Mouse (Mus musculus) kidney, postnatal 4 days (tissue): ENCODE measurements around the gene St7.

Experiments
- DNase-seq, 2 experiments: peaks; one replicate each; pipeline ENCODE4 v3.0.0; 2021; ENCODE audit warnings: mixed read lengths in 2 of 2

Gene St7

GRCm38 (mm10) chr6:17720022-17720421 is 27.3 kb downstream of the St7 start:
- peak in 1 of 2 experiments; percentile 18 for DNase-seq

GRCm38 (mm10) chr6:17721706-17722105 is 29.0 kb downstream of the St7 start:
- no peak for DNase-seq

GRCm38 (mm10) chr6:17725841-17726460 is 33.2 kb downstream of the St7 start:
- peak; percentile 65 to 72 for DNase-seq

GRCm38 (mm10) chr6:17727241-17727640 is 34.5 kb downstream of the St7 start:
- no peak for DNase-seq

- no peak for DNase-seq
Observed at GRCm38 (mm10) chr6:17727891-17728790, 35.4 kb downstream of the St7 start.

GRCm38 (mm10) chr6:17730122-17730521 is 37.4 kb downstream of the St7 start:
- no peak for DNase-seq

- DNase-seq, result no peak
Observed at GRCm38 (mm10) chr6:17731694-17732093, 39.0 kb downstream of the St7 start.

- no peak for DNase-seq
Observed at GRCm38 (mm10) chr6:17733951-17734411, 41.2 kb downstream of the St7 start.

- no peak for DNase-seq
Observed at GRCm38 (mm10) chr6:17737262-17737948, 44.7 kb downstream of the St7 start.

GRCm38 (mm10) chr6:17740128-17740527 is 47.4 kb downstream of the St7 start:
- no peak for DNase-seq

GRCm38 (mm10) chr6:17741639-17742038 is 48.9 kb downstream of the St7 start:
- DNase-seq, result no peak

- DNase-seq, result no peak
Observed at GRCm38 (mm10) chr6:17742209-17742608, 49.5 kb downstream of the St7 start.

GRCm38 (mm10) chr6:17743325-17743724 is 50.6 kb downstream of the St7 start:
- no peak for DNase-seq

- DNase-seq, result no peak
Observed at GRCm38 (mm10) chr6:17747724-17748123, 55.0 kb downstream of the St7 start.

GRCm38 (mm10) chr6:17748866-17749582 is 56.3 kb downstream of the St7 start:
- peak; percentile 66 to 75 for DNase-seq

- no peak for DNase-seq
Observed at GRCm38 (mm10) chr6:17749596-17749995, 56.9 kb downstream of the St7 start.

- no peak for DNase-seq
Observed at GRCm38 (mm10) chr6:17750041-17750660, 57.4 kb downstream of the St7 start.

- no peak for DNase-seq
Observed at GRCm38 (mm10) chr6:17750957-17751356, 58.2 kb downstream of the St7 start.

GRCm38 (mm10) chr6:17755902-17756301 is 63.2 kb downstream of the St7 start:
- no peak for DNase-seq

GRCm38 (mm10) chr6:17758568-17758967 is 65.8 kb downstream of the St7 start:
- no peak for DNase-seq

GRCm38 (mm10) chr6:17763963-17764659 is 71.4 kb downstream of the St7 start:
- DNase-seq, result no peak

GRCm38 (mm10) chr6:17764660-17764998 is 71.9 kb downstream of the St7 start:
- no peak for DNase-seq
